Mouse (Mus musculus) lung, postnatal 36 days (tissue): ENCODE measurements around the gene Mapk7.

ENCODE experiments used
- DNase-seq: peaks from one replicate; pipeline ENCODE4 v3.0.0; 2022; ENCODE audit warnings: mixed read lengths

Mapk7 gene

DNA sequence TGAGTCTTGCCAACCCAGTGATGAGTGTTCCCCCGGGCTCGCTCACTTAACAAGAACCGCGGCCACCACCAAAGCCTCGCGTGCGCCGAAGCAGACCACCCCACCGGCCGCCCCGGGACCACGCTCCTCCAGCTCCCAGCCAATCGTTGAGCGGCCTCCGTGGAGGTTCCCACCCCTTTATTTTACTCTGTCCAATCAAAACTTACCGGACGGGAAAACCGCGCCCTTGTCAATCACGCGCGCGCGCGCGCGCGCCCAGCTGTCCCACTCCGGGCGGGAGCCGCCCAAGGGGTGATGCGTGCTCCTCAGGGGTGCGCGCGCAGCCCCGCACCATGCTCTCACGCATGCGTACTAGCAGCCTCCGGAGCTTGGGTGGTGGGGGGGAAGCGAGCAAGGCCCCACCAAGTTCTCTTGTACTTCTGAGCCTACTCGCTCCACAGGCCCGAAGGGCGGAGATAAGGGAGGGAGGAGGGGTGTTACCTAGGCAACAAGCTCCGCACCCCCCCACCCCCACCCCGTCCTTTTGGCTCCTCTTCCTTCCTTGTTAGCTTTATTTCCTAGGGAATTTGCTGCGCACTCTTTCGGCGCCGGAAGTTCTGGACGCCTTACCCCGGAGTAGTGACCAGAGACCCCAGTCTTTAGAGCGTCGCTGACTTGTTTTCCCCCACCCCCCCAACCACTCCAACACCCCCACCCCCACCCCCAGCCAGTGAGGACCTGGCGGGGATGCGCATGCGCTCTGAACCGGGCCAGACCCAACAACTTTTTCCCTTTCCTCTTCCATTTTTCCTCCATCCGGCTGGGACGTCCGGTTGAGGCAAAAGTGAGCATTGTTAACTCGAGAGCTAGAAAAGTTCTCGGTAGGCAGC is at the start of gene Mapk7:
Gene Mapk7 (minus strand): TSS at position 278 of the 869 bp plus-strand sequence.
- DNase-seq: peak; percentile 98

DNA sequence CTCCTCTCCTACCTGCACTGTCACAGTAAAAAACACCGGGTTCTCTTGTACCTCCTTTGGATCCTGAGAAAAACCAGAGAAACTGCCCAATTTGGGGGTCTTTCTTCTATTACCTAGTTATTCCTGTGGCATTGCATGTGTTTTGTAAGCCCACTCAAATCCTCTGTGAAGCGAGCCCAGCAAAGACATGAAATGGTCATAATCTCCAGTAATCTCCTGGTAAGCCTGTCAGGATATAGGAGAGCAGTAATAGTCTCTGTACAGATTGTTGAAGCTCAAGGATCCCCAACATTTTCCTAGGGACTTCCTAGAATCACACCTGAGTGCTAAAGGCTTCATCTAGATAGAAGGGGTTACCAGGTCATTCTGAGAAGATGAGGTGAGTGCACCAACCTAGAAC is 46.9 kb upstream of the Mapk7 start:
- DNase-seq: no peak

- no peak for DNase-seq
These were observed 46.4 kb upstream of the Mapk7 start for GRCm38 (mm10) chr11:61540642-61541041.

GRCm38 (mm10) chr11:61537362-61537761 is 43.2 kb upstream of the Mapk7 start:
- no peak for DNase-seq

GRCm38 (mm10) chr11:61536952-61537351 is 42.7 kb upstream of the Mapk7 start:
- peak; percentile 58 for DNase-seq

- DNase-seq: peak; percentile 71
These were observed 41.3 kb upstream of the Mapk7 start for GRCm38 (mm10) chr11:61535530-61535929.

DNA sequence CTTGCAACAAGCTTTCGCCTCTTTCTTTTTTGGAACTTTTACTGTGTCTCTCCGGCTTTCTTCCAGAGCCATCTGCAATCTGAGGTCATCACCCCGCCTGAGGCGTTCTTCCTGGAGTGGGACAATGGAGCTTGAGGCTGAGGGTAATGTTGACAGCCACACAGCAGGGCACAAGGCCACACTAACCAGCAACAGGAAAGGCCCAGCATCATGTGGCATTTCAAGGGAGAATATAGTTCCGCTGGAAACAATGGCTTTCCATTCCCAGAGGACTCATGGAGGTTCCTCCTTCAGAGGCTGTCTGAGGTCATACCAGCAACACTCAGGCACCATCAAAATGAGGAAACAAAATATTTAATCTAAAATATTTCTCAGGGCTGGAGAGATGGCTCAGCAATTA is 39.4 kb upstream of the Mapk7 start:
- peak; percentile 82 for DNase-seq

- DNase-seq: peak; percentile 74
These were observed 38.6 kb upstream of the Mapk7 start for GRCm38 (mm10) chr11:61532820-61533219.

DNA sequence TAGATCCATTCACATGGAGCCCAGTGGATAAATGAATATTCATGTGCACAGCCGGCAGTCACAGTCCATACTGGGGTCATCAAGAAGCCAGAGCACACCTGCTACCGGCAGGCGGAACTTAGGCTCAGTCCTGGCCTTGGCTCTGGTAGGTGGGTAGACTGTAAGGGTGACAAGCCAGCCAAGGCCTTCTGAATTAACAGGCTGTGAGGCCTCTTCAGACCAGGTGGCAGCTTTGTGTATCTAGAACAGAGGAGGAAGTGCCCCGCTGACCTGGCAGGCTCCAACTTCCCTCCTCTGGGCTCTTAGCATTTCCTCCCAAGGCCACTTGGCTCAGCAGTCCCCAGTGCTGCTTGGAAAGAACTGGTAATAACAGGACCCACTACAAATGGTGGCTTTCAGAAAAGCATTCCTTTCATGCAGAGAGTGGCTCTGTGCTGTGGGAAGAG is 35.1 kb upstream of the Mapk7 start:
- peak; percentile 78 for DNase-seq

GRCm38 (mm10) chr11:61526872-61527271 is 32.7 kb upstream of the Mapk7 start:
- DNase-seq: peak; percentile 57

- DNase-seq: no peak
These were observed 25.4 kb upstream of the Mapk7 start for GRCm38 (mm10) chr11:61519484-61520107.

- DNase-seq: no peak
These were observed 24.7 kb upstream of the Mapk7 start for GRCm38 (mm10) chr11:61518871-61519270.

DNA sequence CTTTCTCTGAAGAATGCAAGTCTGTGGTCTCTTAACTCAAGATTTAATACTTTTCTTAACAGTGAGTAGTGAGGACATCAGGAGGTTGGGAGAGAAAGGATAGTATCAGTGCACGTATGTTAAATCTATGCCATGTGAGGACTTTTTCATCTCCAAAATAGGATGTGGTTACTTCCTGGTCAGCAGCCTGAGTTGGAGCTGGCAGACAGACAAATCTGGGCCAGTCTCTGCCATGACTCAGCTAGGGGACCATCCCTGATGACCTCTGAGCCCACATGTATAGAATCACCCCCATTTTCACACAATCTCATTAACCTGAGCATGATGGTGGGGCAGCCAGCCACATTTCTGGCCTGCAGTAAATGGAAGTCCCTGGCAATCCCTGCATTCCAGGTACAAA is 23.8 kb upstream of the Mapk7 start:
- no peak for DNase-seq

DNA sequence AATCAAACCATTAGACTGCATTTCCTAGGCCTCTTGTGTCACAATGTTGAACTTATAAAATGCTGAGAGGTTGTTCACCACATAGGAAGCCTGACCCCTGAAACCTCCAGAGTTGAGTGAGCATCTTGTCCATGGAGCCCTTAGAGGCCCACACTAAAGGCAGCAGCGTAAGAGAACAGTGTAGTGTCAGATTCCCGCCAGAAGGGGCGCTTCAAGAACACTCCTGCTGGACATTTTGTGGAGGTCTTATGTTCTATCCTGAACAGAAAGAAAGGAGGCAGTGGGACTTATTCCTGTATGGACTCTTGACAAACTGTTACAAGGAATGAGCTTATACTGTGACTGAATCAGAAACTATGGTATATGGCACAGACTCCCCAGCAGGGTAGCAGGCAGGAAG is 20.7 kb upstream of the Mapk7 start:
- DNase-seq: peak; percentile 82

DNA sequence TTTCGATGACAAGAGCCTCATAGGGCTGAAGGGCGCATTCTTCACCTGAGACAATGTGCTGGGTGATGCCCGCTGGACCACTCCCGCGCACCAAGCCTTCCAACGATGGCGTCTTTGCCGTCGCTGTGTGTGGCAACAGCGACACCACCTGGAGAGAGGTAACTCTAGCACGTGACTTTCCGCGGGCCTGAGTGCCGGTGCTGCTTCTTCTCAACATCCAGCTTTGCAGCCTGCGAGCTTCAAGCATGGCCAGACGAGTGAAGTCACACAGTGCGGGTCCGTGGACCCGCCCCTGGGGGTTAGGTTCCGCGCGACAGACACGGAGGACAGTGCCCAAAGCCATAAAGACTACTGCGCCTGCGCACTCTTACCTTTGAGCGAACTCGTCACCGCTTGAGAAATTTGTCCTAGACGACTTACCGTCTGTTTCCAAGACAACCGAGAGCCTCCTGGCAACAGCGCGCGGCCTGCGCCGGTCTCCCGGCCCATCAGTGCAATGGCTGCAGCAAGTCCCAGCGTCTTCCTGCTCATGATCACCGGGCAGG is 10.6 kb upstream of the Mapk7 start, which contains the start of gene B9d1:
Gene B9d1 (plus strand): TSS at position 432 of the 545 bp plus-strand sequence.
- DNase-seq: peak; percentile 98

DNA sequence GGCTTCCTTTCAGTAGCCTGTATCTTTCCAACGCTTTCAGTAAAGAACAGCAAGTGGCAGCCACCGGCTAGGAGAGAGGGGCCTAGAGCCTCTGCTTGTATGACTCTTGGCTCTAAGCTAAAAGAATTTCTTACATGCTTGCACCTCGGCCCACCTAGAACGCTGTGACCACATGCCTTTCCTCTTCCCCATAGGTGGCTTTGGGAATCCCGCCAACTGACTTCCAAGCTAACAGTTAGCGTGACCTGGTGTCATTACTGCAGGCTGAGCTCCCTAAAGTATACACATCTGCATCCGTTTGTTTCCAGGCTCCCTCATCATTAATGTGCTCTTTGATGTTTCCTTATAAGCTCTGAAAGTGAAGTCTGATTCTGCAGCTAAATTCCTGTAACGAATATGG is 9.7 kb upstream of the Mapk7 start:
- no peak for DNase-seq

DNA sequence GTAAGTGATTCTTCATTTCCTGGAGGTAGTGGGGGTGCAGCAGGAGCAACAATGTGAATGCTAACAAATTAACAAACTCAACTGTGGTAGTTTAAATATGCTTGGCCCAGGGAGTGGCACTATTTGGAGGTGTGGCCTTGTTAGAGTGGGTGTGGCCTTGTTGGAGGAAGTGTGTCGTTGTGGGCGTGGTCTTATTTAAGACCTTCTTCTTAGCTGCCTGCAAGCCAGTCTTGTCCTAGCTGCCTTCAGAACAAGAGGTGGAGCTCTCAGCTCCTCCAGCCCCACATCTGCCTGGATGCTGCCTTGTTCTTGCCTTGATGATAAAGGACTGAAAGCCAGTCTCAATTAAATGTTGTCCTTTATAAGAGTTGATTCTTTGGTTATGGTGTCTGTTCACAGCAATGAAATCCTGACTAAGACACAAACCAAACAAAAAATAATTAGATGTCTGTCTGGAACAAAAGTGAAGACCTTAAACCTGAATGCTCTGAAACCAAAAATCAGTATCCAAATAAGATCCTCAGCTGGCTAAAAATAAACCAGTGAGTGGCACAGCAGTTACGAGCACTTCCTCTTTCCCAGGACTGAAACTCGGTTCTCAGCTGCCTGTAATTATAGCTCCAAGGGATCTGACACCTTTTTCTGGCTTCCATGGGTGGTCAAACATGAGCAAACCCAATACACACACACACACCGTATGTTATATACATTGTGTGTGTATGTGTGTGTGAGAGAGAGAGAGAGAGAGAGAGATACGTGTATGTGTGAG is 4.7 kb upstream of the Mapk7 start:
- peak; percentile 41 for DNase-seq

- no peak for DNase-seq
These were observed 3.3 kb upstream of the Mapk7 start for GRCm38 (mm10) chr11:61497490-61497889.

DNA sequence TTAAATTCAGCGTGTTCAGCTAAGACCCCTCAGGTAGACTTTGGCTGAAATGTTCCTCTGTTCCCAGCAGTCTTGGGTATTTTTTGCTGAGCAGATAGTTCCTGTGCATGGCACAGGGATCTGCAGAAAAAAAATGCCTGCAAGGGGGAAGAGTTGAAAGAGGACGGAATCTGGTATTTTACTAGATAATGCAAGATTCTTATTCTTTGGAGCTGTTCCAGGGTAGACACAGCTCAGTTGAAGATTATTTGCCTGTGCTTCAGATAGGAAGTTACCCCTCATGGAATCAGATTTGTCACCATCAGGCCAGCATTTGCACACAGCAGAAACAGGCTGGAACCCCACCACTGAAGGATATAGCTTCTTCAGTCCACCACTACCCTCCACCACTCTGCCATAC is 1.3 kb upstream of the Mapk7 start:
- DNase-seq: no peak

DNA sequence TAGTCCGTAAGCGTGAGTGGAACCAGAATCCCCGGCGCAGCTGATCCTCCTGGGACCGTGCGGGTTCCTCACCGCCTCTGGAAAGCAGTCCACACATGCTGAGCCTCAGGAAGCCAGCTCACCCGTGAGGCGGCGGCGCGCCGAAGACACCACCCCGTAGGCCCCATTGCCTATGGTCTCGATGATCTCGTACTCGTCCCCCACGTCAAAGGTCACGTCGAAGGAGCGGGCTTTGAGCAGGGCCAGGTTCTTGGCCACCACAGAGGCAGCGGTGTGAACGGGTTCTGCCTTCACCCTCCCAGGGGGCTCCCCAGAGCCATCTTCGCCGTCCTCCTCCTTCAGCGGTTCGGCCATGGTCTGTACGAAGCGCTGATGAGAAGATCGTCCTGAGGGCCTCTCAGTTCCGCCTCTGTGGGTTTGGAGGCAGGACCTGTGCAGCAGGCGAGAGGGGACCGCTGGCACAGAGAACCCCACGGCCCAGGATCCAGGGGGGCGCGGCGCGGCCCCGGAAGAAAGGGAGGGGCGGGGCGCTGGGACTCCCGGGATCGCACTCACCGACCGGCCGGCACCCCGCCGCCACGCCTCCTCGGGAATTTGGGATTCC is 579 bp downstream of the Mapk7 start:
- peak; percentile 35 for DNase-seq

- no peak for DNase-seq
These were observed 1.3 kb downstream of the Mapk7 start for GRCm38 (mm10) chr11:61492749-61493401.

DNA sequence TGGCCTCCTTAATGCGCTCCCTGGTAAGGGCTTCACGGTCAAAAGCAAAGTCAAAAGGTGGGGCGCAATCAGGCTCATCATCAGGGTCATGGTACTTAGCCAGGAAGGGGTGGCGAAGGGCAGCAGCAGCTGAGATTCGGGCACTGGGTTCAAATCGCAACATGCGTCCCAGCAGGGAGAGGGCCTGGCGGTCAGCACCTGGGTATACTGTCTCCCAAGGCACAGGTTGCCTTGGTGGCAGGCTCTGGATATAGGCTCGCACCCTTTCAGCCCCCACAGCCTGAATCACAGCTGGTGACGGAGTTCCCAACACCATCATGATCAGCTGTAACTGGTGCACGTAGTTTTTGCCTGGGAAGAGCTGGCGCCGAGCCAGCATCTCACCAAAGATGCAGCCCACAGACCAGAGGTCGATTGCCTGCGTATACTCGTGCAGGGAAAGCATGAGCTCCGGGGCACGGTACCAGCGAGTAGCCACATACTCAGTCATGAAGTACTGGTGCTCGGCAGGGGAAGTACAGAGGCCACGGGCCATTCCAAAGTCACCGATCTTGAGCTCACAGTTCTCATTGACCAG is 3.2 kb downstream of the Mapk7 start:
- no peak for DNase-seq
